Mouse (Mus musculus): ENCODE results near the gene Sele.
"Not testable (repeated sequence)": the region's sequence is repeated elsewhere in the genome, so short reads cannot be mapped to it uniquely, and the experiment has no call there.

Sele gene

GRCm38 (mm10) chr1:164047934-164048333 lies at the start of gene Sele:
Sele (plus strand) TSS chr1:164048234.
- no peak for DNase-seq (ENCODE audit: low read depth, low spot score)

DNA sequence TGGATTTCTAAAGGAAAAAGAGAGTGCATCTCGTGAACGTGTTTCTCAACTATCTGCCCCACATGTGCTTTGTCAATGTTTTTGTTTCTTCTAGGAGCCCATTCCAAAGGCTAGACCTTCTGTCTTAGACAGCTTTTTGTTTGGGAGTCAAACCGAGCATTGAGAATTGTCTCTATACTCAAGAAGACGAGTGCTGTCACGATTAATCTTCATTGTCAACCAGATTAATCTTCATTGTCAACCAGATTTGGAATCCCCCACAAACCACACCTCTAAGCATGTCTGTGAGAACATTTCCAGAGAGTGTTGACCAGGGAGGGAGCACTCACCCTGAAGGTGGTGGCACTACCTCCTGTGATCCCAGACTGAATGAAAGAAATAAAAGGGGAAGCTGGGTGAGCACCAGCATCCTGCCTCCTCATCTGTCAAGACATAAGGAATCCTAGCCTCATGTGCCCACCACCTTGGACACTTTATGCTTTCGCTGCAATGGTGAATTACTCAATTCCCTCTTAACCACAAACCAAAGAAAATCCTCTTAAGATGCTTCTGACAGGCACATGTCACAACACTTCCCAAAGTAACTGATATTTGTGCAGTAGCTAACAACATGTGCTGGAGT lies 46.1 kb upstream of the Sele start:
- DNase-seq (ENCODE audit: low read depth, low spot score): no peak

DNA sequence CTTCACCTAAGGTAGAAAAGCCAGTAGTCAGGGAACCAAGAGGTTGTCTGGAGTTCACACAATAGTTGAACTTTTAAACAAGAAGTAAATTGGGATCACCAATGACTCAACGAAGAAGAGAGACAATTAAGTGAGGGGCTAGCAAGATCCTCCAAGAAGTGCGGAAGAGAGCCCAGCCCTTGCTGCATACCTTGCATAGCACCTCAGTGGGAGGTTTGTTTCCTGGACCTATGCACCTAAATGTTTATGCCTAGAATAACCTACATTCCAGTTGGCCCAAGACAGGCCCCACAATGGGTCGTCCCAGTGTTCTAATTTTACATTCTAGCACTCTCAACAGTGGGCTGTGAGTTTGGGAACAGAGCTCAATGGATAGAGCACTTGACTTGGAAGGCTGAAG lies 43.7 kb upstream of the Sele start:
- no peak for DNase-seq (ENCODE audit: low read depth, low spot score)

DNA sequence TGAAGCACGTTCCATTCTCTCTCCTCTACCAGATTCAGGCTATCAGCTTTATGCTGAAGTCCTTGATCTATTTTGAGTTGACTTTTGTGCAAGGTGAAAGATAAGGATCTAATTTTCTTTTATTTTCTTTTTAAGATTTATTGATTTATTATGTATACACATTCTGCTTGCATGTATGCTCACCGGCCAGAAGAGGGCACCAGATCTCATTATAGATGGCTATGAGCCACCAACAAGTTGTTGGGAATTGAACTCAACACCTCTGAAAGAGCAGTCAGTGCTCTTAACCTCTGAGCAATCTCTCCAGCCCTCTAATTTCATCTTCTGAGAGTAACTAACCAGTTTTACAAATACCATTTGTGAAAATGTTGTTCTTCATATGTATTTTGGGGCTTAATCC lies 38.8 kb upstream of the Sele start:
- peak; percentile 34 for DNase-seq (ENCODE audit: low read depth, low spot score)

- no peak for DNase-seq (ENCODE audit: low read depth, low spot score)
Observed at GRCm38 (mm10) chr1:164014616-164015015, 33.4 kb upstream of the Sele start.

DNA sequence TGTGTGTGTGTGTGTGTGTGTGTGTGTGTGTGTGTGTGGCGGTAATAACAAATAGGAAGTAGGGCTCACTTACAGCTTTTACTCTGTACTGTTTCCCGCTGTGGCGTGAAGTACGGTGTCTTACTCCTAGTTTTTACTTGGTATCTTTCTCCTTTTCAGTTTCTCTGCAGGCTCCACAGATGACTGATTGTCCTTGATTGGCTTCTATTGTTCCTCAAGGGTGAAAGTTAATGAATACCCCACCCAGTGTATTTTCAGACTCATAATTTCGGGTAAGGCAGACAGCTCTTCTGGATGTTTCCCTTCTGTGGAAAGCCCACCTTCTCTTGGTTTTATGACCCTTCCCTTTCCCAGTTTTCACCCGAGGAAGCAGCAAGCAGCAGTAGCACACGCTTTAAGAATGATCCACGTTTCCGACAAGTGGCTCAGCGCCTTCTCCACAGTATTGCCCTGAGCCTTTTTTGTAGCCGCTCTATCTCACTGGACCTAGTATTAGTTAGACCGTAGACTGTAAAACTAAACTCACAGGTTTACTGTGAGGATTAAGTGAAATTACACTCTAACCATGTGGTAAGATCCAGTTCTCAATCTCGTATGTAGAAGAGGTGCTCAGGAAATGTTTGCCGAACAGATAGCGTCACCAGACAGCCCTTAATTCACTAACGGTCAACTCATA lies 29.7 kb upstream of the Sele start:
- DNase-seq (ENCODE audit: low read depth, low spot score): no peak

GRCm38 (mm10) chr1:164019789-164020188 lies 28.2 kb upstream of the Sele start:
- DNase-seq (ENCODE audit: low read depth, low spot score): peak; percentile 16

DNA sequence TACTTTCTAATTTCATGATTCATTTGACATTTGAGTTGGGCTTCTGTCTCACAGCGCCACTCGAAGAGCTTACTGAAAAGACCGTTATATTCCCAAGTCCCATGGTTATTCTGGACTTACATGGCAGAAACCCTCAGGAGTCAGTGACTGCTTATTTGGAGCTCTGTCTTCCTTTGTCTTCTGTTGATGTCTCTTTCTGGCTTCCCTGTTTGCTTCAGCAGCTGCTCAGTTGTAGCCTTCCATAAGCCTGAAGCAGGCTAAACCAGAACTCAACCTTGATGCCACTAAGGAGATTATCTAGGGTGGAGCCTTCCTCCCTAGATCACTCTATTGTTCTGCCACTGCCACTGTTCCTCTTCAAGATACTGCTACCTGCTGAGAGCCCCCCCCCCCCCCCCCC lies 27.3 kb upstream of the Sele start:
- DNase-seq (ENCODE audit: low read depth, low spot score): not testable (repeated sequence)

GRCm38 (mm10) chr1:164022106-164022505 lies 25.9 kb upstream of the Sele start:
- DNase-seq (ENCODE audit: low read depth, low spot score): not testable (repeated sequence)

GRCm38 (mm10) chr1:164025685-164026084 lies 22.3 kb upstream of the Sele start:
- no peak for DNase-seq (ENCODE audit: low read depth, low spot score)

DNA sequence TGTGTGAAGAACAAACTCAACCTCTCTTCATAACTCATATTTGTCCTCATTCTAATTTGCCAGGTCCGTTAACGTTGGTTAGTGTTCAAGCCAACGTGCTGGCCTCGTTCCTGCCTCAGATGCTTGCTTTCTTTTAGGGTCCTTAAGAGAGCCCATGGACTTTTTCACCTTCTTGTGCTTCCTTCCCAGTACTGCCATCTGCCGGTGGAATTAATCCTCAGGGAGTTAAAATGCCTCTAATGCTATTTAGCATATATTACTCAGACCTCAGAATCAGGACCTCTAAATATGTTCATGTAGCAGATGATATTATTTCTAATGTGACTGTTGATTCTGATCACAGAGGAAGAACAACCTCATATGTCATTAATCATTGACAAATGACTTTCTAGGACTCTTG lies 20.6 kb upstream of the Sele start:
- no peak for DNase-seq (ENCODE audit: low read depth, low spot score)

- DNase-seq (ENCODE audit: low read depth, low spot score): no peak
Observed at GRCm38 (mm10) chr1:164040385-164041135, 7.5 kb upstream of the Sele start.

DNA sequence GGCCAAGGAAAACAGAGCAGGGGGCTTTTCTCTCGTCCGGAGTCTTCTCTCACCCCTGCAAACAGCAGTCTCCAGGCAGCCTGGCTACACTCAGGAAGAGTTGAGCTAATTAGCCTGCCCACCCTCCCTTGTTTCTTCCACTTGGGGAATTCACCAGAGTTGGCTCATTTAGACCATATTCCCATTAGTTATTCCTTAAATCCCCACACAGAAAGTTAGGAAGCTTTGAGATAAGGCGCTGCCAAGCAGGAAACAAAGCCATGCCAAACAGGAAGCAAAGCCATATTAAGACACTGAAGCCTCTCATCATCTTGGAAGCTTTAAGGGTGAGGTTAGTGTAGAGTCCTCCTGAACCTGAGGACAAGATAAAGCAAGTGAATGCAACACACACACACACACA lies 4.5 kb upstream of the Sele start:
- DNase-seq (ENCODE audit: low read depth, low spot score): no peak

- no peak for DNase-seq (ENCODE audit: low read depth, low spot score)
Observed at GRCm38 (mm10) chr1:164053561-164053960, 5.5 kb downstream of the Sele start.

DNA sequence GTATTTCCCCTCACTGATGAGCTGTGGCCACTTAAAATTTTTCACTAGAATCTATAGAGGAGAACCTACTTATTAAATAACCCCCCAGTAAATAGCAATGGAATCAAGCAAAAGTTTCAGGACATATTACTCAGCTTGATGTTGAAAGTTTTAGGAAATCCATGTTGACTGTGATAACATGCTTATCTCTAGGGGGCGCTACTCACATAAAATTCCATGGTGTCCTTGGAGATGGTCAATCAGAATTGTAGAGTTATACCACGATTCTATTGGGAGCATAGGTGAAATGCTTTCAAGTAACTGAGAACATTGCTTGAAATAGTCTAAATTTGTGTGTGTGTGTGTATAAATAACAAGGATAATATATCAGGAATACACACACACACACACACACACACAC lies 6.8 kb downstream of the Sele start:
- no peak for DNase-seq (ENCODE audit: low read depth, low spot score)

- no peak for DNase-seq (ENCODE audit: low read depth, low spot score)
Observed at GRCm38 (mm10) chr1:164060071-164060470, 12.0 kb downstream of the Sele start.

DNA sequence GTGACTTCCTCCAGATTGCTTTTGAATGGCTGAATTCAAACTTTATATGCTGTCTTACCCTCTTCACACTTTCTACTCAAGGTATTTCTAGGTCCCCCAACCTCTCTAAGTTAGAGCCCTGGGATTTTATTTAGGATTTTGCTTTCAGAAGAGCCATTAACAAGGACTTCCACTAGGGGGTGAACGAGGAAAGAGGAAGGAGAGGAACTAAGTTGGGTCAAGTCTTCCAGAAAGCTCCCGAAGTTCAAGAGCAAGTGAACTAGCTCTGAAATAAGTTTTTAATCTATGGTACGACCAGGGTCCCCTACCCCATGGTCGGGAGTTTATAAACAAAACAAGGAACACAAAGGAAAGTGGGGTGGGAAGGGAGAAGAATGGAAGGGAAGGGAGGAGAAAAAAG lies 13.2 kb downstream of the Sele start:
- peak; percentile 16 for DNase-seq (ENCODE audit: low read depth, low spot score)

DNA sequence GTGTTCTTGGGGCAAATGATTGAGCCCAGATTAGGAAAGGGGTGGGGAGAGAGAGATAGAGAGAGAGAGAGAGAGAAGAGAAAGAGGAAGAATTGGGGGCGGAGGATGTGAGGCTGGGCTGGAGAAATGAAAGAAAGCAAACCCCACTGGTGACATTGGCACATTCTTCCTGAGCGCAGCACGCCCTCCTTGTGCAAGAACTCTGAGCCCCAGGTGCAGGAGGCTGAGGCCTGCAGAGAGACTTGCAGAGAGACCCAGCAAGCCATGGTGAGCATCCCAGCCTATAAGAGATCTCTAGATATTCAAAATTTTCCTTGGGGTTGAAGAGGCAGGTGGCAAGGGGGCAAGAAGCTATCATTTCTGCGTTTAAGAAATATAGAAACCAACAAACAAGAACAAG lies 13.9 kb downstream of the Sele start, which contains the start of gene Sell:
TSS of gene Sell (plus strand) at position 58 of the 400 bp plus-strand sequence.
- no peak for DNase-seq (ENCODE audit: low read depth, low spot score)

DNA sequence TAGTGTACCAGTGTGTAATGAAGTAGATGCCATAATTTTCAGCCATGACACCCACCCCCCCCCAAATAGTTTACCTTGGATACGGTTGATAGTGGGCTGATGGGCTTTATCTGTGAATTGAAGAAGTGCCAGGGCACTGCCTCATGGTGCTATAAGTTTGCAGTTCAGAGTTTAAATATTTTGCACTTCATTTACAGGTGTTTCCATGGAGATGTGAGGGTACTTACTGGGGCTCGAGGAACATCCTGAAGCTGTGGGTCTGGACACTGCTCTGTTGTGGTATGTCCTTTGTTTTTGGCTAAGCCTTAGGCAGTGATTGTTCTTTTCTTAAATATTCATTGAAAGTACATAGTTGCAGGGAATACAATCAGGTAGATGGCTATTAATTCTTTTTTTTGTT lies 14.8 kb downstream of the Sele start:
- no peak for DNase-seq (ENCODE audit: low read depth, low spot score)

GRCm38 (mm10) chr1:164063745-164064144 lies 15.7 kb downstream of the Sele start:
- DNase-seq (ENCODE audit: low read depth, low spot score): no peak

DNA sequence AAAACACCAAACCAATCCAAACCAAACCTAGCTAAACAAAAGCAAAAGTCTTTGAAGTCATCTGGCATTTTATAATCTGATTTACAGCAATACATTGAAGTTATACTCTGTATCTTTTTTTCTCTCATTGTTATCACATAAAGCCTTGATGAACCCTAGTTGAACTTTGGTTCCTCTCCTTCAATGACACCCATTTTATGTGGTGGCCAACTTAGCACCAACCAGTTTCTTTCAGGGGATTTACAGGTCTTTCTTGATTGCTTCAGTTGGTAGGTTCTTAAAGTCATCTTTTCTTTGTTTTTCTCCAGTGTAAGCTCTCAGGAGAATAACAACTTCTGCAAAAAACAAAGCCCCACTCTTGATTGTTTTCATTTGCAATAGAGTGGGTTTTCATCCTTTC lies 21.2 kb downstream of the Sele start:
- DNase-seq (ENCODE audit: low read depth, low spot score): no peak

DNA sequence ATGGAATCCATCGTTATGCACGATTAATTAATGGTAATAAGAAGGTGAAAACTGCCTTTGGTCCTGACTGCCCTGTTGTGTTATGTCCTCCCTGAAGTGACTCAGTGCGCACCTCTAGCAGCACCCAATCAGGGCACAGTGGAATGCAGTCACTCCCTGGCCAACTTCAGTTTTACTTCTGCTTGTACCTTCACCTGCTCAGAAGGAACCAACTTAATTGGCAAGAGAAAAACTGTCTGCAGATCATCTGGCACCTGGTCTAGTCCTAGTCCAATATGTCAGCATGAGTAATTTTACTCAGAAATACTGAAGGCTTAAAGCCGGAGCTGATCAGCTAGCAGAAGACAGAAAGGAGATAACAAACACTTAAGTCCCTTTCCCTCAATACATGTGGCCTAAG lies 22.4 kb downstream of the Sele start:
- DNase-seq (ENCODE audit: low read depth, low spot score): no peak

DNA sequence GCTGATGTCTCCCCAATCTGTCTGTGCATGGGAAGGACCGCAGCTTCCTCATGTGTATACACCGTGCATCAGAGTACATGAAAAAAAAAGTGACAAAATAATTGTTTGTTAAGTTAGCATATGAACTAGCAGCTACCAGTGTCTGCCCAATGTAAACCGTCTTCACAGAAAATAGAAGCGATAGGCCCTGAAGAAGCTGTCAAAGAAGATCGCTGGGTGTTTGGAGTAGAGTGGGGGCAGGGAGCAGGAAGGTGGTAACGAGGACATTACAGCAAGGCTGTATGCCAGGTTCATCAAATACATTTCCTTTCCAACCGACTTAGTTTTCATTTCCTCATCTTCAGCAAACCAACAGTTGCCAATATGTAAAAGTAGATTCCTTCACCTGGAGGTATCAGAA lies 23.1 kb downstream of the Sele start:
- no peak for DNase-seq (ENCODE audit: low read depth, low spot score)

All from mesoderm, embryonic 11.5 days (tissue).